32 mouse cellular contexts compared by ENCODE assay signal in genomic region chr12:26393291-26393690, GRCm38 (mm10). TPM values are rescaled to one million over a fixed set of nuclear protein-coding genes. Genes with fewer than 3 reads are reported as not detected.
DNase-seq lines count a peak whose midpoint lies in the region; ATAC-seq and TF ChIP-seq lines count a peak whose summit lies in the region.
"Had no signal": no experiment of that assay in that cellular context is flagged by ENCODE, and none has a peak within 500 bp of the region (broad histone marks: within the 10 kb centered on the region; RNA-seq: fewer than 3 reads in every experiment).

No protein-coding gene starts in this region.

- no peak overlapping the region for H3K9ac ChIP-seq in limb, embryonic 15.5 days
- H3K9ac ChIP-seq: embryonic facial prominence, embryonic 13.5 days; forebrain, postnatal 0 days; heart, embryonic 13.5 days; hindbrain, embryonic 12.5 days; hindbrain, embryonic 15.5 days had no signal

- peaks cover 29% of the 10 kb centered on the region for H3K36me3 ChIP-seq in limb, embryonic 10.5 days
- H3K36me3 ChIP-seq in limb, embryonic 15.5 days: peaks cover 13% of the 10 kb centered on the region
- H3K36me3 ChIP-seq: G1E; heart, embryonic 10.5 days had no signal

- ATAC-seq in frontal cortex, adult (ENCODE audit: low TSS enrichment): peak; percentile 62; the same call in 1 of the 2 replicates
- no peak for ATAC-seq in limb, embryonic 15.5 days (ENCODE audit: insufficient number of reproducible peaks, low FRiP score, low TSS enrichment, low read depth)
- ATAC-seq in inflammation-experienced regulatory T-cells, adult 6 months: no peak
- ATAC-seq: forebrain, embryonic 14.5 days; forebrain, postnatal 0 days; Patski had no signal

- intact Hi-C loops in left cerebral cortex, adult 2 months (cut with DNase I): no loop called here

- H3K9me3 ChIP-seq in limb, embryonic 10.5 days (replicated peaks): no peaks in the 10 kb centered on the region
- no peaks in the 10 kb centered on the region for H3K9me3 ChIP-seq in limb, embryonic 15.5 days
- H3K9me3 ChIP-seq: embryonic facial prominence, embryonic 10.5 days; embryonic facial prominence, embryonic 13.5 days; heart, embryonic 10.5 days; heart, embryonic 13.5 days; hindbrain, embryonic 12.5 days; hindbrain, embryonic 15.5 days had no signal

- H3K4me3 ChIP-seq in left cerebral cortex, adult 2 months: no peak overlapping the region
- H3K4me3 ChIP-seq in limb, embryonic 10.5 days: no peak overlapping the region
- no peak overlapping the region for H3K4me3 ChIP-seq in limb, embryonic 15.5 days
- H3K4me3 ChIP-seq: embryonic facial prominence, embryonic 10.5 days; embryonic facial prominence, embryonic 13.5 days; erythroblast, embryonic 14.5 days; heart, adult 2 months; heart, embryonic 10.5 days; heart, embryonic 13.5 days; hindbrain, embryonic 12.5 days; hindbrain, embryonic 15.5 days had no signal

- TF ChIP-seq CTCF in left cerebral cortex, adult 2 months (IDR thresholded peaks at IDR 0.05): no peak

- H3K27me3 ChIP-seq in limb, embryonic 10.5 days (ENCODE audit: low read depth, poor library complexity, severe bottlenecking): no peaks in the 10 kb centered on the region
- no peaks in the 10 kb centered on the region for H3K27me3 ChIP-seq in limb, embryonic 15.5 days
- H3K27me3 ChIP-seq: CH12.LX; embryonic facial prominence, embryonic 13.5 days; heart, embryonic 13.5 days; hindbrain, embryonic 12.5 days; hindbrain, embryonic 15.5 days; Patski had no signal

- peak overlapping the region; percentile 71 for H3K27ac ChIP-seq in left cerebral cortex, adult 2 months
- H3K27ac ChIP-seq in limb, embryonic 10.5 days: peak overlapping the region; percentile 72; the same call in 1 of the 2 replicates
- H3K27ac ChIP-seq in limb, embryonic 15.5 days: 0 out of 2 replicates have a peak overlapping the region, but pooled peaks have one; percentile 83
- H3K27ac ChIP-seq: embryonic facial prominence, embryonic 10.5 days; heart, adult 2 months; heart, embryonic 10.5 days; heart, embryonic 13.5 days; hindbrain, embryonic 15.5 days had no signal

- peaks cover 30% of the 10 kb centered on the region for H3K4me1 ChIP-seq in limb, embryonic 10.5 days
- H3K4me1 ChIP-seq in limb, embryonic 15.5 days: peaks cover 26% of the 10 kb centered on the region
- H3K4me1 ChIP-seq: heart, embryonic 10.5 days; heart, embryonic 13.5 days had no signal

- no peak for DNase-seq in frontal cortex, postnatal 14 days (ENCODE audit: low spot score in 2 of 2)
- peak in 1 of 2 experiments; percentile 33 for DNase-seq in left cerebral cortex, adult 2 months (ENCODE audit: extremely low spot score in 1 of 2, low spot score in 2 of 2)
- no peak for DNase-seq in left cerebral cortex, adult 11 months (ENCODE audit: low spot score)
- no peak for DNase-seq in limb, embryonic 10.5 days (ENCODE audit: low spot score)
- DNase-seq: adrenal gland, postnatal 10 days; adrenal gland, postnatal 36 days; B cell, adult 2 months; cerebellum, adult 11 months; cerebellum, adult 8-10 months; cerebellum, postnatal 10 days; cerebellum, postnatal 36 days; embryo, embryonic 11 days; forebrain, postnatal 0 days; gastrocnemius, postnatal 10 days; gastrocnemius, postnatal 36 days; heart, adult 2 months; heart, postnatal 14 days; heart, postnatal 4 days had no signal

- 90% methylated on average over 5 of the region's 5 CpGs for WGBS in limb, embryonic 10.5 days
- 80% methylated on average over 5 of the region's 5 CpGs for WGBS in limb, embryonic 15.5 days

- no peak overlapping the region for H3K4me2 ChIP-seq in limb, embryonic 15.5 days
- H3K4me2 ChIP-seq: heart, embryonic 13.5 days; hindbrain, embryonic 12.5 days; hindbrain, embryonic 15.5 days had no signal

RNA-seq across cellular contexts. Expression of gene Rnf144a, which starts 21.8 kb away (rescaled TPM):
- total RNA-seq in left cerebral cortex, adult 2 months (2021): 10 to 100 TPM; 26.8 to 34.2 TPM
- 44.2 and 54.9 TPM in 2 replicates for polyA plus RNA-seq in limb, embryonic 10.5 days (2016; fragmentation: Nextera tagmentation; extraction: Ambion mirVana)
- polyA plus RNA-seq in limb, embryonic 15.5 days (2015; fragmentation: Nextera tagmentation; extraction: Ambion mirVana): 39.7 and 41.0 TPM in 2 replicates
- 1 to 10 TPM; 1.3 to 4.6 (median 3.6) TPM for polyA plus RNA-seq in inflammation-experienced regulatory T-cells, adult 6 months (2017; shearing (Covaris generic))
- polyA plus RNA-seq: erythroblast, embryonic 14.5 days; G1E had no signal
